In genomic region chr15:91566784-91567183, GRCm38 (mm10) we compare ENCODE assay signal across 24 mouse cellular contexts. TPM values are rescaled to one million over a fixed set of nuclear protein-coding genes. Genes with fewer than 3 reads are reported as not detected.
"Had no signal": no experiment of that assay in that cellular context is flagged by ENCODE, and none has a peak within 500 bp of the region (broad histone marks: within the 10 kb centered on the region; RNA-seq: fewer than 3 reads in every experiment).

No protein-coding gene starts in this region.

- DNase-seq: kidney, adult 11 months; layer of hippocampus, adult 9-11 months; left cerebral cortex, postnatal 4 days; liver, postnatal 0 days; lung, embryonic 14.5 days; thymus, adult 2 months; thymus, postnatal 25 days had no signal

- H3K9ac ChIP-seq: limb, embryonic 12.5 days; limb, embryonic 15.5 days; liver, embryonic 14.5 days; liver, postnatal 0 days; lung, embryonic 14.5 days; midbrain, embryonic 13.5 days; neural tube, embryonic 13.5 days had no signal

- H3K27ac ChIP-seq: kidney, postnatal 0 days; layer of hippocampus, adult 2 months; left cerebral cortex, adult 2 months; limb, embryonic 12.5 days; limb, embryonic 15.5 days; liver, embryonic 14.5 days; macrophage; midbrain, embryonic 10.5 days; midbrain, embryonic 13.5 days; neural tube, embryonic 13.5 days; stomach, postnatal 0 days had no signal

- H3K4me1 ChIP-seq: megakaryocyte, embryonic 14.5 days had no signal

- ATAC-seq: liver, postnatal 0 days; lung, postnatal 0 days; midbrain, embryonic 13.5 days; midbrain, embryonic 16.5 days had no signal

- H3K36me3 ChIP-seq: limb, embryonic 12.5 days; limb, embryonic 15.5 days; midbrain, embryonic 10.5 days; midbrain, embryonic 13.5 days; neural tube, embryonic 13.5 days had no signal

- H3K4me3 ChIP-seq: layer of hippocampus, adult 2 months; left cerebral cortex, adult 2 months; limb, embryonic 12.5 days; limb, embryonic 15.5 days; midbrain, embryonic 10.5 days; midbrain, embryonic 13.5 days; myocyte; neural tube, embryonic 13.5 days had no signal

- H3K9me3 ChIP-seq: limb, embryonic 12.5 days; limb, embryonic 15.5 days; midbrain, embryonic 10.5 days; midbrain, embryonic 13.5 days; neural tube, embryonic 13.5 days had no signal

- H3K4me2 ChIP-seq: limb, embryonic 12.5 days; limb, embryonic 15.5 days; liver, embryonic 11.5 days; lung, embryonic 14.5 days; midbrain, embryonic 13.5 days; neural tube, embryonic 13.5 days had no signal

RNA-seq across cellular contexts. Expression of gene Slc2a13, which starts 6.3 kb away (rescaled TPM):
- total RNA-seq: monocyte, adult 5-6 weeks had no signal
- polyA plus RNA-seq: macrophage had no signal
